Mouse (Mus musculus) kidney, adult 2 months (tissue): ENCODE results near the gene Fam160a2.

ENCODE experiments used
- CTCF ChIP-seq: fragments of 200-500 bp; conservative IDR thresholded peaks from 2 replicates; pipeline ENCODE4 v1.5.1; 2011; ENCODE audit warnings: low read depth, mild to moderate bottlenecking, control low read depth, low read length, moderate library complexity, mixed read lengths; ENCODE audit not compliant: insufficient read depth, insufficient read length
- POLR2A ChIP-seq: fragments of 200-500 bp; IDR thresholded peaks from one replicate; pipeline ENCODE4 v1.6.1; 2011; ENCODE audit warnings: low read depth, low read length, control low read depth

DNA sequence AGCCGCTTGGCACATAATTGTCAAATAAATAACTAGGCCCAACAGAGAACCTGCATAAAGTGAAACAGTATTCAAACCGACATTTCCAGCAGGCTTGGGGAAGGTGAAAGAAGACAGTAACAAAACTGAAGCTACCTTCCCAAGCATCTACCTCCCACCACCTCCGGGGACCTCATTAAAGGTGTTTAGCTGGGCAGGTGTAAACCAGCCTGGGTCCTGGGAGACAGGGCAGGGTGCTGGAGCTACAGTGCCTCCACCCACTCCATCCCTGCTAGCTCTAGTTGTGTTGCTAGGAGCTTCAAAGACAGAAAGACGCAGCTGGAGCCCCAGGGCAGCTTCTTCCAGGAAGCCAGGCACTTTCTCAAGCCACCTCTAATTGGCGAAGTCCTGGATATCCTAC, 4.4 kb upstream of the Fam160a2 start, which contains the start of gene Cnga4:
- TF ChIP-seq CTCF (no peak), POLR2A (no peak)
